Mouse (Mus musculus) liver, postnatal 0 days (tissue): ENCODE measurements around the gene Prom1.

ENCODE experiments used
- CTCF ChIP-seq: sonication (generic); IDR thresholded peaks from 2 replicates; pipeline ENCODE4 v1.5.1; 2016; ENCODE audit warnings: antibody characterized with exemption, low read depth
- EP300 ChIP-seq: IDR thresholded peaks from 2 replicates; pipeline ENCODE4 v1.6.1; 2016; ENCODE audit warnings: antibody characterized with exemption, low read depth, mild to moderate bottlenecking

GRCm38 (mm10) chr5:43971156-43971555, 130.7 kb downstream of the Prom1 start:
- no peak for TF ChIP-seq CTCF
- TF ChIP-seq EP300, result no peak
